ENCODE assay signal across 22 mouse cellular contexts in the genomic region with DNA sequence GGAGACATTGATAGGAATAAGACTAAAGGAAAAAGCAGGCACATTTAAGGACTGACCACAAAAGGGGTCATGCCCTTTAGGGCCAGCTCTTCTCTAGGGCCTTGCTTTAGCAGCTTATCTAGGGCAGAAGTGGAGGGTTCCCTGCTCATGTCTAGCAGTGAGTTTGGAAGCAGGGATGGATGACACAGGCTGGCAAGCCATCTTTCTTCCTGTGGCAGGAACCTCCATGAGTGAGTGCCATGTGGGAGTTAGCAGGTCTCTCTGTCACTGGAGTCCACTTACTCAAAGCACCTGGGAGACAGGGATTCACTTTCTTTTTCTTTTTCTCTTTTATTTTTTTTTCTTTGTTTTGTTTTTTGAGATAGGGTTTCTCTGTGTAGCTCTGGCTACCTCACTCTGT. TPM values are rescaled to one million over a fixed set of nuclear protein-coding genes. Genes with fewer than 3 reads are reported as not detected.
"Had no signal": no experiment of that assay in that cellular context is flagged by ENCODE, and none has a peak within 500 bp of the region (broad histone marks: within the 10 kb centered on the region; RNA-seq: fewer than 3 reads in every experiment).

No protein-coding gene starts in this region.

- ATAC-seq: hindbrain, embryonic 16.5 days; inflammation-experienced regulatory T-cells, adult 6 months had no signal

- DNase-seq: gastrocnemius, adult 2 months; gastrocnemius, postnatal 10 days; gastrocnemius, postnatal 25 days; heart, postnatal 4 days; kidney, adult 18-20 months; kidney, adult 8-10 months; kidney, postnatal 10 days; kidney, postnatal 25 days; kidney, postnatal 4 days; liver; liver, embryonic 13.5 days had no signal

- H3K9me3 ChIP-seq: heart, embryonic 13.5 days; heart, embryonic 15.5 days; hindbrain, embryonic 10.5 days; hindbrain, embryonic 12.5 days; limb, embryonic 10.5 days; limb, embryonic 12.5 days; liver, embryonic 13.5 days had no signal

- H3K4me3 ChIP-seq: gastrocnemius, adult 2 months; heart, embryonic 13.5 days; heart, embryonic 15.5 days; hindbrain, embryonic 10.5 days; hindbrain, embryonic 12.5 days; left cerebral cortex, adult 2 months; limb, embryonic 10.5 days; limb, embryonic 12.5 days; liver, embryonic 13.5 days had no signal

- H3K27ac ChIP-seq: gastrocnemius, adult 2 months; heart, embryonic 13.5 days; heart, embryonic 15.5 days; hindbrain, embryonic 10.5 days; hindbrain, embryonic 12.5 days; hindbrain, embryonic 14.5 days; left cerebral cortex, adult 2 months; limb, embryonic 10.5 days; limb, embryonic 12.5 days; liver, embryonic 13.5 days had no signal

- H3K36me3 ChIP-seq: heart, embryonic 13.5 days; heart, embryonic 15.5 days; hindbrain, embryonic 10.5 days; hindbrain, embryonic 12.5 days; limb, embryonic 10.5 days; limb, embryonic 12.5 days; liver, embryonic 13.5 days had no signal

RNA-seq across cellular contexts. Expression of a gene that starts 1.3 kb away (rescaled TPM):
- total RNA-seq: granulocyte monocyte progenitor cell, adult 5-6 weeks had no signal
- polyA plus RNA-seq: inflammation-experienced regulatory T-cells, adult 6 months; liver, embryonic 13.5 days had no signal
